Mouse (Mus musculus) c-Kit-positive CD71-positive TER-119-positive erythroid progenitor cells, embryonic 14.5 days (primary cell): ENCODE data around the gene Usp7.

Experiments
- DNase-seq: peaks from one replicate; pipeline ENCODE4 v3.0.0-alpha.2; 2013; ENCODE audit warnings: low spot score

The Usp7 gene

DNA sequence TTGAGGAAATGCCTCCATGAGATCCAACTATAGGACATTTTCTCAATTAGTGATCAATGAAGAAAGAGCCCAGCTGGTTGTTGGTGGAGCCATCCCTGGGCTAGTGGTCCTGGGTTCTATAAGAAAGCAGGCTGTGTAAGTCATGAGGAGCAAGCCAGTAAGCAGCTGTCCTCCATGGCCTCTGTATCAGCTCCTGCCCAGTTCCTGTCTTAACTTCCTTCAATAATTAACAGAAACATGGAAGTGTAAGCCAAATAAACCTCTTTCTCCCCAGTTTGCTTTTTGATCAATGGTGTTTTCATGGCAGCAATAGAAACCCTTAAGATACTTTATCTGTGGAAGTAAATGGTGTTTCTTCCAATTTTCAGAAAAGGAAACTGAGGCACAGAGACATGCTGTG lies 119.3 kb downstream of the Usp7 start:
- DNase-seq, result no peak

DNA sequence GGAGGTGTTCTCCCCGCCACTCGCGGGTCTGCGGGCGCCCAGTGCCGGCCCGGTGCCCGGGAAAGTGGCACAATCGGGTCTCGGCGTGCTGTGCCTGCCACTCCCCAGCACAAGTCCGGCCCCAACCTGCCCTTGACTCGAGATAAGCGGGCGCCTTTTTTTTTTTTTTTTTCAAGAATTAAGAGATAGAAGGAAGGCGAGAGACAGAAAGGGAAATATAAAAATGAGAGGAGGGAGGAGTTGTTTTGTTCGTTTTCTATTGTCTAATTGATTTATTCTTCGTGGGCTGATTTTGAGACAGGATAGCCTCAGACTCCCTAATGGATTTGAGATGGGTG lies 119.8 kb downstream of the Usp7 start:
- DNase-seq, result no peak

DNA sequence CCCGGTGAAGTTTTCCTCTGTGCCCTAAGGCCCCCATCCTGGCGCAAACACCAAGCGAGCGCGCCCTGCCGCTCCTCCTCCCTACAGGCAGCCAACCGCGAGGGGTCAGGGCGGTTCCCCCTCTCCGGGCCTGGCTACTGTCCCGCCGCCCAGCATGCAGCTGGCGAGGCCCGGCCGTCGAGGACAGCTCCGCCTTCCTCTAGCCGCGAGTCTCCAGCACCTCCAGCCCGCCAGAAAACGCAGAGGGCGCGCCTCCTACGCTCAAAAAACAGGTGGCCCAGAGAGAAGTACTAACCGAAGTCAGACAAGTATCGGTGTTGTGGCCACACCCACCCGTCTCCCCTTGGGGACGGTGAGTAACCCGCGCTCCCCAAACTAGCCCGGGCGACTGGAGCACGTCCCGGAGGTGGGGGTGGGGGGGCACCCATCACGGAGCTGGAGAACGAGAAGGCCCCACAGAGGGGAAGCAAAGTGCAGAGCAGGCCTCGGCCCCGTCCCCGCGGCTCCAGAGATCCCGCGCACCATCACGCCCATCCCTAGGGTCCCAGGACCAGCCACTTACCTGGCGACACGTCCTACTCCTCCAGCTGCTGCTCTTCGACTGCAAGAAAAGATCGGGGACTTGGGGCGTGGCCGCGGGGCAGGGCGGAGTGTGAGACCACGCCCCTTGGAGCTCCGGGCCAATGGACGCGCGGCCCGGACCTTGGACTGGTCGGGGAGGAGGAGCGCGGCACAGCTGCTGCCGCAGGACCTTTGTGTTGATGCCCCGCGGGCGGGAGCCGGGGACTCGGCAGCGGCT lies 120.4 kb downstream of the Usp7 start, which contains the start of gene Carhsp1:
Gene Carhsp1, minus strand, starts transcription at position 605 of the 799 bp plus-strand sequence.
- peak; percentile 95 for DNase-seq

DNA sequence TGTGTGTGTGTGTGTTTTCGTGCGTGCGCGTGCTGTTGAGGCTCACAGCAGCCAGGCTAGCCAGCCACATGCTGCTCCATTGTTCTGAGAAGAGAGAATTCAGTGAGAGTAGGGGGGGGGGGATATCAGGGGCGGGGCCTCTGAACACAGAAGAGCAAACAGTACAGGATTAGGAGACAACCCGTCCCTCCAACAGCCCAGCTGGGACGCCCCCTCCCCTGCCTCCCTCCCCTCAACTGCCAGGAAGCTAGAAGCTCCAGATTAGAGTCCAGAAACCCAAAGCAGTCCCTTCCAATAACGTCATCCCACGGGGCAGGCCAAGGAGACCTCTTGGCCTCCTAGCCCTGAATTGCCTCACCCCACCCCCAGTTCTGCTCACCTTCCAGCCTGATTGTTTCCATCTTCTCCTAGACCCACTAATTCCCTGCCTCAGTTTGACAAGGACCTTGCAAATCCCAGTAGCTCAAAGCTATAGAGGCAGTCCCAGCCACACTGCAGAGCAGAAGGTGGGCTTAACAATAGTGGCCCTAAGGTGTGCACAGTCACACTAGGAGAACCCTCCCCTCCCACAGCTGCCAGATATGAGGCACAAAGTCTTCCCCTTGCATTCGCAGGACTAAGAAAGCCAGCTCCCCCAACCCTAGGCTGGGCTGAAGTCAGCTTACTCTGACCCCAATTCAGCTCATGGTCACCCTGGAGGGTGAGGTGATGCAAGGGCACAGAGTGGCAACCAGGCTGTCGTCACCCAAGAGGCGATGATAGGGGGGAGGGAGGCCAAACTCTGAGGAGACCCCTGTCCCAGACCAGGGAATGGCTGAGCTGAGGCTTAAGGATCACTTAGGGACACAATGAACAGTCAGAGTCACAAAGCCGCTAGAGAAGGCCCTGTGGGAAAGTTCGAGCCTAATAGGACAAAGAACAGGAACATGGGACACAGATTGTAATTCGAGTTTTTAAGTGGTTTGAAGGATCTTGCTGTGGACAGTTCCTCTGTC lies 121.8 kb downstream of the Usp7 start:
- no peak for DNase-seq

DNA sequence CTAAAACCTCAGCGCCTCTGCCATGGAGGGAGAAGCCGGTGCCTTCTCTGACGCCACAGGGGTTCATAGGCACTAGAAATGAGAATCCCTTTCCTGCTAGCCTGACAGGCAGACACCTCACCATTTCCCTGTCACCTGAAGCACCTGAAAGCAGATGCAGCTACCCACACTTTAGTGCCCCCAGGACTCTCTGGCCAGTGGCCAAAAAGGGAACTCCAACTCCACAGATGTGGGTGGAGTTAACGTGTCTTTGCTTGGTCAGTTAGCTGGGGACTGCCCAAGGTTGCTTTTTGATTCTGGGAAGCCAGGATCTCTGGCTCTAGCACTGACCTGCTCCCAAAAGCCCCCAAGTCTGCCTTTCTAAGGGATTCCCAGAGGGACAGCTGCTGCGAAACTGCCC lies 122.7 kb downstream of the Usp7 start:
- DNase-seq, result no peak

DNA sequence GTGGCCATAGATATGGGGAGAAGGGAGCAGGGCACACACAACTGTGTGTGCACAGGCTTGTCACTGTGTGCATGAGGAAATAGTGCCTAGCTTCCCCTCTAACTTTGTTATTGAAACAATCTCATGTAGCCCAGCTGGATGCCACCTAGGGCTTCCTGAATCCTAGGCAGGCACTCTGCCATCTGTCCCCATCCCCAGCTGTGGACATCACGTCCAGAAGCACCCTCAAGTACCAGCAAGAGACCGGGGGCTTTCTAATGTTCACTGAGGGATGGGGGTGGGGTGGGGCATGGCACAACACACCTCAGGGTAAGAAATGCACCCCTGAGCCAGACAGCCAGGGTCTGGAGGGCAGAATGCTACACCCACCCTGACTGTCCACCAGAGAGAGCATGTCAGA lies 123.7 kb downstream of the Usp7 start:
- no peak for DNase-seq

DNA sequence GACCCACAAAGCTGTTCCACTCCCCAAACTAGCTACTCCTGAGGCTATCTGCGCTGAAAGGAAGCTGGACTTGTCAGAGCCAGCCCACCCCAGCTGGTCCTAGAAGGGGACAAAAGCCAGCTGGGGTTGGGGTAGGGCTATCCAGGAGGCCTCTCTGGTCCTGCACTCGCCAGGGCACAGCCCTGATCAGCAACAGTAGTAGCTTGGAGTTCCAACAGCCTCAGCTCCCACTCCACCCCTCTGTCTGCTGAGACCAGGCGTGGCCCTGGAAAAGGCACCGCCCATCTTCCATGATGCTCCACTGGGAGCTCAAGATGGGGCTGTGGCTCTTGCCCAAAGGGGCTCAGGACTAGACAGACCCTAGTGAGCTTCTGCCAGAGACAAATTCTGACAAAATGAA lies 124.3 kb downstream of the Usp7 start:
- no peak for DNase-seq

DNA sequence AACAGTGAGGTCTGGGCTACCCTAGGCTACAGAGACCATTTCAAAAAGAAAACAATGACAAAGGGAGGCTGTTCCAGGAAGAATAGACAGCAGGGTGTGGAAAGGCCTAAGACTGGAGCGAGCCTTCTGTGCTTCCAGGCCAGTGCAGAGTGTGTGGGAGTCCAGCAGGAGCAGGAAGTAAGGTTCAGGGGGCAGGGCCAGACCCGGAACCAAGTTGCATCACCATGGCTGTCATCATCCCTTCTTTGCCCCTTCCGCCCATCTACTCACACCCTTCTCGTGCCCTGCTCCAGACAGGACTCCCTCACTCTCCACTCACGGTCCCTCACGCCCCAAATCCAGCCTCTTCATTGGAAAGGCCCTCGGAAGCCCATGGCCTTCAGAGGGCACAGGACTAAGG lies 124.8 kb downstream of the Usp7 start:
- no peak for DNase-seq

DNA sequence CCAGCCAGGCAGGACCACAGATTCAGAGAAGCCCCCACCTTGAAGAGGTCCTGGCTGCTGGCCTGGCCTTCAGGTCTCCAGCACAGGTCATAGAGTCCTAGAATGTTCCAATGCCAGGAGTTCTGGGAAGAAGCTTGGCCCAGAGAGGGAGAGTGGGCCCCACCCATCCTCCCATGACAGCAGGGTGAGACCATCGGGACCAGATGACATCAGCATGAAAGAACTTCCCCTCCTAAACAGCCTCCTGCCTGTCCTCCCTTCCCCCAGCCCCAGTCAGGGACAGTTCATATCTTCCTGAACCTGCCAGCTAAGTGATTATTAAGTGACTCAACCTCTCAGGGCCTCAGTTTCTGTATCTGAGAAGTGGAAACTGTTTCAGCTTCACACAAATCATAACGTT lies 125.7 kb downstream of the Usp7 start:
- DNase-seq, result no peak

DNA sequence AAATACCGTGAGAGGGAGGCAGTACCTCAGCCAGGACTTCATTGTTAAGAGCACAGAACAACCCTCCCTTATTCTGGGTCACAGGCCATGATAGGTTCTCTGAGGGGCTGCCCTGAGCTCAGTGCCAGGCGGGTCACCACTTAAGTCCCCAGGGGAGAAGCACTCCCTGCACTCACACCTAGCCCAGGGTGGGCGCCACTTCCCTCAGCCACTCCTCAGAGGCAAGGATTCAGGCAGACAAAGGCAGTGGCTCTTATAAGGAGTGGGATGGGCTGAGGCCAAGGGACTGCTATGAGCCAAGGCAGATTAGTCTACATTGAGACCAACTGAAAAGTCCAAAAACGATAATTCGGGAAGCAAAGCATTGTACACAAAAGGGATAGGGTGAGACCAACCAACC lies 126.7 kb downstream of the Usp7 start:
- DNase-seq, result no peak

DNA sequence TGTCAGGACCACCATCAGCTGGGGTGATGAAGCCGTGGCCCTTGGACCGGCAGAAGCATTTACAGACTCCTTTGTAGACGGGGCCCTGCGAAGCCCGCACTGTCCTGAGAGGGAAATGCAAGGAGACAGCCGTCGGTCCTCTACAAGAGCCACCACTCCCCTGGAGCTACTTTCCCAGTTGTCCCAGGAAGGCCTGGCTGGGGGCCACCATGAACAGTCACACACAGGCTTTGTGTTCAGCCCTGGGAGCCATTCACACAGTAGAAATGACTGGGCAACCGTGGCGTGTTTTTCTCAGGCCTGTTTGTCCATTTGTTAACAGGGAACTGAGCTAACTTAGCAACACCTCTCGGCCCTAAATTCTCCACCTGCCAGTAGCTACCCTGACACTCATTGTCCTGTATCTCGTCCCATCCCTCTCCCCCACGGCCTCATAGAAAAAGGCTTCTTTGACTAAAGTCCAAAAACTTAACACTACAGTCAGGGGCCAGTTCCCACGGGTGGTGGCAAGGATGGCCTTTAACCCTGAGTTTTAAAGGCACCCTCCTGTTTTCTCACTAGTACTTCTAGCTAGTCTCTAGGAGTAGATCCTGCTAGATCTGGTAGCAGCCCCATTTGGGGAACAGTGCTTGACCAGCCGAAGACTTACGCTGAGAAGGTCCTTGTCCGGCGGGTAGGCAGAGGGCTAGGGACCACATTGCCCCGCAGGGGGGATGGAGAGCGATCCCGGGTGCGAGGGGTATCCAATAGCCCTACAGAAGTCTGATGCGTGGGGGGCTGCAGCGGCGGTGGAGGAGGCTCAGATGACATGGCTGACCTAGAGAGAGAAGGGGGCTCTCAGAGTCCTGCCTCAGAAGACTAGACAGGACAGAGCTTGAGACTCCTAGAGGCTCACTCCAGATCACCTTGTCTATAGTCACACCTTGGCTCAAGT lies 128.2 kb downstream of the Usp7 start:
- DNase-seq, result no peak

DNA sequence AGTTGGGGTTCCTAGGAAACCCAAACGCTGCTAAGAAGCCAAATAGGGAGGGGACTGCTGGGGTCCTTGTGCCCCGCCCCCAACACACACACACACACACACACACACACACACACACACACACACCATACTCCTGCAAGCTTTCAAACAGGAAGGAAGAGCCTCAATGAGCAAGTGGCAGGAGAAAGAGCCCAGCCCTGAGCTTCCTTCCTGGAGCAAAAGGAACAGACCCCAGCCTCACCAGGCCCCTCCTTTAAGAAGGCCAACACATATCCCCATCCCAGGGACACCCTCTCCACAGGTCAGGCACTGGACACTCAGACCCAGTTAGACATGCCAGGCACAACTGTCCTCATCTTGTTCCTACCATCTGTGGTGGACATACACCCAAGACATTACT lies 129.1 kb downstream of the Usp7 start:
- no peak for DNase-seq

DNA sequence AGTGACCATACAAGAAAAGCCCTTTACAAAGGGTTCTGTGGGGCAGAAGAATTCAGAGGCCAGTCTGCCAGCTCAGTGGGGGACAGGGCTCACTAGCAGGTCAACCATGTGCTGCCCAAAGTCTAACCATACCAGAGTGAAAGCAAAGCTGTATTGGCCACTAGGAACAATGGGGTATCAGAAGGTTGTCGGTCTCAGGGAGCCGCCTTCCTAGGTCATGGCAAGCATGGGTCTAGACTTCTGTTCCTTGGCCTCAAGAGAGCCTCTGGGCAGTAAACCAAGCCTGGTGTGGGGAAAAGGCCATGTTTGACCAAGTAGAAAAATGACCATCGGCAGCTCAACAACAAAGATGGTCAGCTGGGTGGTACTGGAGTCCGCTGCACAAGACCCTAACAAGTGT lies 133.3 kb downstream of the Usp7 start:
- no peak for DNase-seq

DNA sequence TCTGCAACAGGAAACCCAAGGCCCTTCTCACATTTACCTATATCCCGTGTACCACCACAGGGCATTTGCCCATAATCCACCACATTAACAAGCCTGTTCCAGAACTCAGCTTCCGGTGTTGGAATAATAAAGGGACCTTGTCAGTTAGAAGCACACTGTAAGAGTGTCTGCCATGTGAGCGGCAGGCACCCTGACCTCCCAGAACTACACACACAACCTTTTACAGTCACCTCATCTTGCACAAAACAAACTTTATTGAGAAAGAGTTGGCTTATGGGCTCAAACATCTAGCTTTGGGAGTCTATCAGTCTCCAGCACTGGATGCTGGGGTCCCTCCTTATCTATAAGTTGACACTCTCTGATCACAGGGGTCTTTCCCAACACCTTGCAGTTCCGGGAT lies 133.8 kb downstream of the Usp7 start:
- DNase-seq, result no peak

DNA sequence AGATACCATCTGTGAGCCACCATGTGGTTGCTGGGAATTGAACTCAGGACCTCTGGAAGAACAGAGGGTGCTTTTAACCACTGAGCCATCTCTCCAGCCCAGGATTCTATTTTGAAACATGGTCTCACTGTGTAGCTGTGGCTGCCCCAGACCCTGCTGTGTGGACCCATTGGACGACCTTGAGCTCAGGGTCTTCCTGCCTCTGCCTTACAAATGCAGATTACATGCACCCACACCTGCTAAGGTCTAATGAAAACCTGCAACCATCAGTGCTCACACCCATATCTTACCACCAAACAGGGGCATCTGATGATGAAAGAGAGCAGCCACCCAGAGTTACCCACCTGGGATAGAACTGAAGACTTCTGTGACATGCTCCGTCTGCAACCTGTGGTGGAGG lies 135.9 kb downstream of the Usp7 start:
- DNase-seq, result no peak

DNA sequence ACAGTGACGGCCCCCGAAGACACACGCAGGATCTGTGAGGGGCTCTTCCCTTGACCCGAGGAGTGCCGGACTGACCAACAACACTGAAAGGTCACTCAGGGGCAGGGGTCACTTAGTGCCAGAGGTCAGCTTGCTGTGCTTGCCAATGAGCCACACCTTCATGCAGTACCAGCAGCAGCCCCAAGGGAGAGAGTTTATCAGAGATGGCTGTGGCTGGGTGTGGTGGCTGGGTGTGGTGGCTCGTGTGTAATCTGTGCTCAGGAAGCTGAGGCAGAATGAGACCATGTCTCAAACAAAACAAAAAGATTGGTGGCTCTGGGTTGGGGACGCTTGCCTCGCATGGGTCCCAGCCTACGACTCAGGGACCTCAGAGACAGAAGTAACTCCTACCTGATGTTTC lies 136.5 kb downstream of the Usp7 start:
- DNase-seq, result no peak

DNA sequence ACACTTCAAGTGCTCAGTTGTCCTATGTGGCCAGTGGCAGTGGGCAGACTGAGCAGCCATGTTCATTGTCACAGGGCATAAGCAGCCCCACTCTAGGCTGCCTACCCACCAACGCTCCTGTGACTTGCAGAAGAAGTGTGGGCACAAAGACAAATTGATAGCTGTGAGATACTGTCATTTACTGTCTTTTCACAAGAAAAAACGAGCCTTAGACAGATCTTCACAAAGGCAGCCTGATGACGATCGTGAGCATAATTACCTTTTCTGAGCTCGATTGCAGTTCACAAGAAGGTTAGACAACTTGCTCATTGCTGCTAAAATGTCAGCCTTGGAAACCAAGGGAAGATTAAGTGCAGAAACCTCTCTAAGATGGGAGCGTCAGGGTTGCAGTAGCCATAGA lies 137.0 kb downstream of the Usp7 start:
- no peak for DNase-seq

DNA sequence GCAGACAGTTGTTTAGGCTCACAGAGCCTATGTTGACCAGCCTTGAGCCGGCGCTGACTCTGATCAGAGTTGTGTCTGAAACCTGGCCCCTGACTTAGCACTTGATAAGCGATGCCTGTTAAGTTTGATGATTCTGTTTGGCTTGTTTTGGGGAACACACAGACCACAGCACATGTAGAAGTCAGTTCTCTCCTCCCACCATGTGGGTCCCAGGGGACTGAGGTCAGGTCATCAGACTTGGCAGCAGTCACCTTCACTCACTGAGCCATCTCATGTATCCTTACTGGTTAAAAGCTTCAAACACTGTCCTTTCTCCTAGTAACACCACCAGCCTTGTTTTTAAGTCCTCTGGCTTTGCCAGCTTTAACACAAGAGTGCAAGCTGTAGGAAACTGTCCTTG lies 142.1 kb downstream of the Usp7 start:
- no peak for DNase-seq

DNA sequence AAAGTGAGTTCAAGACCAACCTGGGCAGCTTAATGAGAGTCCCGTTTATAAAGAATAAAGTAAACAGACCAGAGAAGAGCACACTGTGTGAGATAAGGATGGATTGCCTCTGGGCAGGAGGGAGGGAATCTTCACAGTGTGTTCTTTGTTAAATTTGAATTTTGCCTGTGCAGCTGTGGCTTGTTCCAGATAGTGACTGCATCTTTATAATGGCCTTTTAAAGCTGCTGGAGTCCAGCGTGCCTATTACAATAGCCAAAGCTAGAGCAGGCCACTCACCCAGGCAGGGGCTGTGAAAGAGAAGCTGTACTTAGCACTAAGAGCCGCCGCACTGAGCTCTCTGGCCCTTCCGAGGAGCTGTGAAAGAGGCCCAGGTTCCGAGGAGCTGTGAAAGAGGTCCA lies 146.6 kb downstream of the Usp7 start:
- no peak for DNase-seq

DNA sequence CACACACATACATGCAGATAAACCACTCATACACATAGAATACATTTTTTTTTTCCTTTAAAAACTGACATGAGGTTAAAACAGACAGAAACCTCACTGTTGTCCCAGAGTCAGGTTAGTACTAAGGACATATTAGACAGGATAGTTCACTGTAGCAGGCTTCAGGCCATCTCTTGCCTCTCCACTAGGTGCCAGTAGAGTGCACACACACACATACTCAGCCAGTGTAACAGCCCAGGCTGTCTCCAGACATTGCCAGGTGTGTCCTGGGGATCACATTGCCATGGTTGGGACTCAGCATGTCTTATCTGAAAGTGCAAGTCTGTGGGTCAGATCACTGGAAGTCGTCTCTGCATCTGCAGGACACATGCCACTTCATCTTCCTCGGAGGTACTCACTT lies 148.3 kb downstream of the Usp7 start:
- peak; percentile 53 for DNase-seq
